Mouse (Mus musculus) midbrain, embryonic 13.5 days (tissue): ENCODE measurements around the gene Wdr48. TPM values are rescaled to one million over a fixed set of nuclear protein-coding genes. Genes with fewer than 3 reads are reported as not detected.

Source experiments
- ATAC-seq: fragments of 200-750 bp; cut with Nextera tagmentation; 2 replicates; pipeline ENCODE4 v1.8.0; 2017; ENCODE audit warnings: mild to moderate bottlenecking, moderate TSS enrichment, moderate library complexity
- H3K27ac ChIP-seq: fragments of 300-500 bp; sonication (generic); 2 replicates; pipeline ENCODE4 v1.5.1; 2015; ENCODE audit warnings: inconsistent platforms, mild to moderate bottlenecking, moderate library complexity
- H3K27me3 ChIP-seq: fragments of 300-500 bp; sonication (generic); 2 replicates; pipeline ENCODE4 v1.6.1; 2015; ENCODE audit warnings: mild to moderate bottlenecking, inconsistent platforms
- H3K36me3 ChIP-seq: fragments of 300-500 bp; sonication (generic); 2 replicates; pipeline ENCODE4 v1.6.1; 2015; ENCODE audit warnings: mild to moderate bottlenecking, inconsistent platforms
- H3K4me1 ChIP-seq: fragments of 300-500 bp; sonication (generic); replicated peaks from 2 replicates; pipeline ENCODE4 v1.6.1; 2015; ENCODE audit warnings: inconsistent platforms
- H3K4me2 ChIP-seq: fragments of 300-500 bp; sonication (generic); replicated peaks from 2 replicates; pipeline ENCODE4 v1.6.1; 2015; ENCODE audit warnings: moderate library complexity, mild to moderate bottlenecking, inconsistent platforms
- H3K4me3 ChIP-seq: fragments of 300-500 bp; sonication (generic); replicated peaks from 2 replicates; pipeline ENCODE4 v1.5.1; 2015; ENCODE audit warnings: mild to moderate bottlenecking, inconsistent platforms
- H3K9ac ChIP-seq: fragments of 300-500 bp; sonication (generic); replicated peaks from 2 replicates; pipeline ENCODE4 v1.6.1; 2015; ENCODE audit warnings: mild to moderate bottlenecking, inconsistent platforms
- H3K9me3 ChIP-seq: fragments of 300-500 bp; sonication (generic); 2 replicates; pipeline ENCODE4 v1.6.1; 2016; ENCODE audit warnings: mild to moderate bottlenecking, inconsistent platforms
- WGBS: fragments of 180-500 bp; shearing (Covaris S2); methylation state at CpG from one replicate; pipeline ENCODE4 v1.1.7; 2015; 5-methylcytosine and 5-hydroxymethylcytosine counted together
- polyA plus RNA-seq: library from polyadenylated mRNA; unstranded; fragments of >200 nt; fragmentation: Nextera tagmentation; extraction: Ambion mirVana; gene quantifications from 2 replicates; pipeline ENCODE4 v1.2.1, GENCODE M21; 2015

The Wdr48 gene
- polyA plus RNA-seq, 1 experiment from 2014 or later = 74.5 TPM

GRCm38 (mm10) chr9:119973281-119973680 is 78.6 kb downstream of the Wdr48 start:
- no peak overlapping the region for H3K4me3 ChIP-seq
- peaks cover 20% of the 10 kb centered on the region for H3K4me1 ChIP-seq
- no peaks in the 10 kb centered on the region for H3K36me3 ChIP-seq
- ATAC-seq = no peak
- H3K27ac ChIP-seq = no peak overlapping the region
- H3K4me2 ChIP-seq = no peak overlapping the region
- WGBS = 92% methylated on average over 23 of the region's 23 CpGs
- H3K27me3 ChIP-seq = no peaks in the 10 kb centered on the region
- no peak overlapping the region for H3K9ac ChIP-seq
- H3K9me3 ChIP-seq = no peaks in the 10 kb centered on the region

- H3K27me3 ChIP-seq = 0 out of 2 replicates have a peak, but pooled peaks cover 2% of the 10 kb centered on the region
- no peaks in the 10 kb centered on the region for H3K36me3 ChIP-seq
- WGBS = 93% methylated on average over 27 of the region's 27 CpGs
- no peak for ATAC-seq
- no peak overlapping the region for H3K4me2 ChIP-seq
- no peaks in the 10 kb centered on the region for H3K9me3 ChIP-seq
- no peak overlapping the region for H3K27ac ChIP-seq
- H3K9ac ChIP-seq = no peak overlapping the region
- no peak overlapping the region for H3K4me3 ChIP-seq
- H3K4me1 ChIP-seq = peaks cover 23% of the 10 kb centered on the region
Measured at GRCm38 (mm10) chr9:119973869-119974520, 79.3 kb downstream of the Wdr48 start.

GRCm38 (mm10) chr9:119974609-119975008 is 79.9 kb downstream of the Wdr48 start:
- WGBS = 79% methylated on average over 5 of the region's 5 CpGs
- H3K27ac ChIP-seq = no peak overlapping the region
- H3K36me3 ChIP-seq = no peaks in the 10 kb centered on the region
- no peaks in the 10 kb centered on the region for H3K9me3 ChIP-seq
- H3K27me3 ChIP-seq = peaks cover 4% of the 10 kb centered on the region; the same call in 1 of the 2 replicates
- ATAC-seq = no peak
- peaks cover 23% of the 10 kb centered on the region for H3K4me1 ChIP-seq
- H3K4me2 ChIP-seq = no peak overlapping the region
- H3K4me3 ChIP-seq = no peak overlapping the region
- no peak overlapping the region for H3K9ac ChIP-seq

- Histone ChIP-seq H3K4me2 (no peak overlapping the region), H3K36me3 (no peaks in the 10 kb centered on the region), H3K27me3 (peaks cover 9% of the 10 kb centered on the region; the same call in 1 of the 2 replicates), H3K27ac (no peak overlapping the region), H3K4me1 (peaks cover 23% of the 10 kb centered on the region), H3K9me3 (no peaks in the 10 kb centered on the region), H3K9ac (no peak overlapping the region), H3K4me3 (no peak overlapping the region)
- WGBS = 95% methylated on average over 4 of the region's 4 CpGs
- no peak for ATAC-seq
Measured at GRCm38 (mm10) chr9:119975286-119975685, 80.6 kb downstream of the Wdr48 start.

Other genes with a start within 250 kb of the Wdr48 start
- 0.03 and 0.04 TPM in 2 replicates for gene Scn10a, start 175.6 kb upstream of the Wdr48 start, polyA plus RNA-seq
- 0.15 and 0.17 TPM in 2 replicates for gene Scn11a, start 69.4 kb upstream of the Wdr48 start, polyA plus RNA-seq
- 22.9 and 23.1 TPM in 2 replicates for gene Gorasp1, start 42.7 kb downstream of the Wdr48 start, polyA plus RNA-seq
- gene Ttc21a, start 42.7 kb downstream of the Wdr48 start, polyA plus RNA-seq = 0.28 and 0.44 TPM in 2 replicates
- gene Csrnp1, start 89.8 kb downstream of the Wdr48 start, polyA plus RNA-seq = 1.1 and 1.3 TPM in 2 replicates
- gene Xirp1, start 128.7 kb downstream of the Wdr48 start, polyA plus RNA-seq = 0.03 TPM in 1 of 2 replicates, not detected in the other
- 6.1 and 6.6 TPM in 2 replicates for gene Cx3cr1, start 175.0 kb downstream of the Wdr48 start, polyA plus RNA-seq
- gene Ccr8, start 197.2 kb downstream of the Wdr48 start, polyA plus RNA-seq = not detected in 2 replicates
- 37.2 and 39.2 TPM in 2 replicates for gene Slc25a38, start 215.5 kb downstream of the Wdr48 start, polyA plus RNA-seq
- gene Rpsa, start 232.8 kb downstream of the Wdr48 start, polyA plus RNA-seq = 935 and 992 TPM in 2 replicates